Mouse (Mus musculus) ES-Bruce4 (cell line): ENCODE measurements around the gene Prr18. TPM values are rescaled to one million over a fixed set of nuclear protein-coding genes. Genes with fewer than 3 reads are reported as not detected.

ENCODE experiments used
- H3K27ac ChIP-seq: 2 replicates; pipeline ENCODE4 v1.5.1; 2012; ENCODE audit warnings: low read length, inconsistent platforms; ENCODE audit not compliant: insufficient read depth
- H3K27me3 ChIP-seq: 2 replicates; pipeline ENCODE4 v1.6.1; 2012; ENCODE audit warnings: mild to moderate bottlenecking, low read length, inconsistent platforms; ENCODE audit not compliant: control insufficient read depth, poor library complexity, insufficient read depth, severe bottlenecking
- H3K36me3 ChIP-seq: 2 replicates; pipeline ENCODE4 v1.6.1; 2012; ENCODE audit warnings: inconsistent platforms, mild to moderate bottlenecking, low read length, moderate library complexity; ENCODE audit not compliant: control insufficient read depth, poor library complexity, insufficient read depth, severe bottlenecking
- H3K4me1 ChIP-seq: one replicate; pipeline ENCODE4 v1.8.1; 2011; ENCODE audit warnings: low read length; ENCODE audit not compliant: control insufficient read depth, insufficient read depth
- H3K4me3 ChIP-seq: 2 replicates; pipeline ENCODE4 v1.5.1; 2011; ENCODE audit warnings: low read depth, mild to moderate bottlenecking, low read length
- H3K9ac ChIP-seq: 2 replicates; pipeline ENCODE4 v1.6.1; 2012; ENCODE audit warnings: low read depth, mild to moderate bottlenecking, inconsistent platforms; ENCODE audit not compliant: poor library complexity, severe bottlenecking
- H3K9me3 ChIP-seq: replicated peaks from 2 replicates; pipeline ENCODE4 v1.6.1; 2012; ENCODE audit warnings: mild to moderate bottlenecking, low read length, inconsistent platforms; ENCODE audit not compliant: control insufficient read depth, poor library complexity, insufficient read depth, severe bottlenecking
- CTCF ChIP-seq: IDR thresholded peaks from one replicate; pipeline ENCODE4 v1.8.1; 2011; ENCODE audit warnings: low read depth, low read length
- EP300 ChIP-seq: IDR thresholded peaks from 2 replicates; pipeline ENCODE4 v1.6.1; 2011; ENCODE audit warnings: low read depth, low read length; ENCODE audit not compliant: insufficient read depth
- POLR2A ChIP-seq: IDR thresholded peaks from one replicate; pipeline ENCODE4 v1.8.1; 2011; ENCODE audit warnings: low read length; ENCODE audit not compliant: insufficient read depth
- polyA plus RNA-seq: library from polyadenylated mRNA; stranded (reverse); fragments of >200 nt; gene quantifications from 2 replicates; pipeline ENCODE4 v1.2.4, GENCODE M21; 2011; ENCODE audit warnings: low read depth; ENCODE audit not compliant: missing spikeins, insufficient read depth, insufficient read length

The Prr18 gene
- polyA plus RNA-seq, 1 experiment, result 0.61 TPM

- Histone ChIP-seq H3K36me3 (no peaks in the 10 kb centered on the region), H3K27me3 (no peaks in the 10 kb centered on the region), H3K9ac (no peak overlapping the region), H3K4me3 (no peak overlapping the region), H3K9me3 (no peaks in the 10 kb centered on the region), H3K4me1 (no peaks in the 10 kb centered on the region), H3K27ac (no peak overlapping the region)
- TF ChIP-seq CTCF (no peak), POLR2A (no peak), EP300 (no peak)
These were observed 53.2 kb downstream of the Prr18 start for GRCm38 (mm10) chr17:8390487-8390886.

Other genes starting within 250 kb of the Prr18 start
- gene Gm49673, start 189.7 kb upstream of the Prr18 start, polyA plus RNA-seq, result 0.26 TPM in 1 of 2 replicates, not detected in the other
- 2.2 and 2.4 TPM in 2 replicates for gene Rnaset2a, start 189.4 kb upstream of the Prr18 start, polyA plus RNA-seq
- gene Fgfr1op, start 172.0 kb upstream of the Prr18 start, polyA plus RNA-seq, result 77.8 and 78.5 TPM in 2 replicates
- not detected in 2 replicates for gene Ccr6, start 101.4 kb upstream of the Prr18 start, polyA plus RNA-seq
- 6.7 and 10.3 TPM in 2 replicates for gene Mpc1, start 54.6 kb upstream of the Prr18 start, polyA plus RNA-seq
- gene Sft2d1, start 26.4 kb upstream of the Prr18 start, polyA plus RNA-seq, result 33.8 and 48.6 TPM in 2 replicates
- gene T2, start 18.5 kb downstream of the Prr18 start, polyA plus RNA-seq, result 0.44 and 0.81 TPM in 2 replicates
- 11.4 and 12.5 TPM in 2 replicates for gene T, start 97.0 kb downstream of the Prr18 start, polyA plus RNA-seq
- 1.8 and 2.7 TPM in 2 replicates for gene Pde10a, start 187.9 kb downstream of the Prr18 start, polyA plus RNA-seq
- gene Gm17087, start 229.5 kb downstream of the Prr18 start, polyA plus RNA-seq, result 0.82 TPM in 1 of 2 replicates, not detected in the other